Mouse (Mus musculus): ENCODE results near the gene Stpg2.
"Not testable (repeated sequence)": the region's sequence is repeated elsewhere in the genome, so short reads cannot be mapped to it uniquely, and the experiment has no call there.

The Stpg2 gene

DNA sequence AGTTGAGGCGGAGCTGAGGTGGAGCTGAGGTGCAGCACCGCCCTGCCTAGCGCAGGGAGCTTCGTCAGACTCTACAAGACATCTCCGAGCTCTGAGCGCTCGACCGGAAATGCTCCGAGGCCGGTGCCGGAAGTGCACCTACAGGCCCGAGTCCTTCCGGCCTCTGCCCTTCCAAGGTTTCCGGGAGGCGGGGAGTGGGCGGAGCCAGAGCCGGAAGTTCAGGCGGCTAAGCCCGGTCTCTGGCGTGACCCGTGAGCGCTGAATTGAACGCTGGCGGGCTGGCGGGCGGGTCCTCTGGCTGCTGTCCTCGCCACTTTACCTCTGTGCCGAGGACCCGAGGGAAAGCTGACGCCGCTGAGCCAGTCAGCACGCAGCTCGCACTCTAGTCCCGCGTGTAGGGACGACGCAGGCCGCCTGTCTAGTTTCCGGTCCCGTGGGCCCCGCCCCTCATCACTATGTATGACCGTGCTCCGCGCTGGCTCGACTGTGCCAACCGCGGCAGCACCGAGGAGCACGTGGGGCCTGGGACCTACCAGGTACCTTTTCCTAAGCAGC lies at the start of gene Stpg2:
Stpg2 (plus strand) TSS at position 251 of the 555 bp plus-strand sequence.
- peak; percentile 97 for DNase-seq (ENCODE audit: low spot score)

DNA sequence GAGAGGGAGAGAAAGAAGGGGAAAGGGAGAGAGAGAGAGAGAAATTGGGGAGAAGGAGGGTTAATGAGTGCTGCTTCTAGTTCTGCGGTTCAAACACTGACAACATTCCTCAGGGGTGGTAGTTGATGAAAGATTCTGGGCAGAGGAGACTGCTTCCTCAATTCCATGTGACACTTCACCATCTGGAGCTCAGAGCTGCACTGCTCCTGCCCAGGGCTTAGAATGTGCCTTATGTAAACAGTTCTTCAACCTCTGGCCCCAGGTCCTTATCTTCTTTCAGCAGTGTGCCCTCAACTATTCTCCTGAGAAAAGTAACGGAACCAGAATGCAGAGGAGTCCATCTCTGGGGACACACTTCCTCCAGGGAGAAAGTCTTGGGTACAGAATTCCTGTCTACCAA lies 43.3 kb upstream of the Stpg2 start:
- DNase-seq (ENCODE audit: low spot score), result no peak

GRCm38 (mm10) chr3:139162658-139163057 lies 42.8 kb upstream of the Stpg2 start:
- no peak for DNase-seq (ENCODE audit: low spot score)

DNA sequence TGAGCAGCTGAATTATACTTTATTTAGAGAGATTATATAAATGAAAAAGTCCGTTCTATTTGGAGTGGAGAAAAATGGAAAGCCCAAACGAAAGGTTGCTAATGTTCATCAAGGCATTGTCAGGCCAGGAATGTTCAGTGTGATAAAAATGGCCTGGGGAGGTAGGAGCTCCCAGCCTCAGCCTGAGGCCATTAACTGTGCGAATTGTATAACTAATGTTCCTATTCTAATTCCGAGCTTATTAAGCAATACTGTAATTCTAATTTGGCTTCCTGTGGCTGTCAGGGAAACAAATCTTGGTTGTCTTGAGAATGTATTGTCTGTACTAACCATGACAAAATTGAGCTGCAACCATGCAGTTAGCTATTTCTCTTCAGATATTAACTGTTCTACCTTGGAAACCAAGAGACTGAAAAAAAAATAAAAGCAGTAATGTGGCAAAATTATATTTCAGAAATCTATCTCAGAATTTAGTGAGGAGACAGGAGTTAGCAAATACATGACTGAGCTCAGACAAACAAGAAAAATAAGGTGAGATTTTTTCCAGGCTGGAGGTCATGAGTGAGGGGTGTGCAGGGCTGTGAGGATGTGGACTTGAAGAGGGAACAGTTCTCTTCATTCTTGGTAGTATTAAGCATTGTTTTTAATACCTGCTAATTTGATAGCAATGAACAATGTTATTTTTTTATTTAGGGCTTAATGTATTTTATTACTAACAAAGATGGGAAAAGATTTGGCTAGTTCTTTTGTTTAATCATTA lies 36.8 kb upstream of the Stpg2 start:
- DNase-seq (ENCODE audit: low spot score), result no peak

- no peak for DNase-seq (ENCODE audit: low spot score)
These were observed 35.8 kb upstream of the Stpg2 start for GRCm38 (mm10) chr3:139169740-139170139.

DNA sequence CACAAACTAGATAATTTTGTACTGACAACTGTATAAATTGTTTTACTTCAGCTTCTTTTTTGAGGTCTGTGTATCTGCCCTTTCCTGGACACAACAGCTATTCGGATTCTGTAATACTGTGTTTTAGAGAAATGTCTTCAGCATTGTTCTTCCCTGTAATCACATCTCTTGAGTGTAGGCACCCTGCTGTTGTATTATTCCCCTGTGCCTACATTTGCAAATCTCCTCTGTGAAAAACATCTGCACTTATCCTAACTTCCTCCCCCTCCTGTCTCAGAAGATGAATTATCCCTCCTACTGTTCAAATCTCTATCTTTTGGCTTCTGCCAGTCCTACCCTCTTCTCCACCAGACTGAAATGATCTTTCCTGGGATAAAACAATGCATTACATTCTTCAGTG lies 28.6 kb upstream of the Stpg2 start:
- no peak for DNase-seq (ENCODE audit: low spot score)

GRCm38 (mm10) chr3:139191541-139191940 lies 14.0 kb upstream of the Stpg2 start:
- DNase-seq (ENCODE audit: low spot score), result no peak

- DNase-seq (ENCODE audit: low spot score), result no peak
These were observed 11.6 kb upstream of the Stpg2 start for GRCm38 (mm10) chr3:139193917-139194316.

DNA sequence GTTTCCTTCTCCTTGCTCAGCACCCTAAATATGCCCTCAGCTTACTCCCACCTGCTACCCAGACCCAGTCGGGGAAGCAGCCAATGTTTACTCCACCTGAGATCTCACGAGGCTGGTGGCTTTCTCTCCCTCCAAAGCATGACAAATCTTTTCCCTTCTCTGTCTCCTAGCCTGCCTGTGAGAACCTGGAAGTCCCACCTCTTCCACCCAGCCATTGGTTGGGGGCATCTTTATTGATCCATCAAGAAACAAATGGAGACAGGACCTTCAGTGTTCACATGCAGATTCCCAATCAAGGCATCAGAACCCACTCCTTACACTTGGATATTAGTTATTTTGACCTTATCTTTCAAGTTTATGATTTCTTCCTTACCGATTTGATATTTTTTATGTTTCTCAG lies 7.1 kb upstream of the Stpg2 start:
- DNase-seq (ENCODE audit: low spot score), result no peak

- no peak for DNase-seq (ENCODE audit: low spot score)
These were observed 5.2 kb upstream of the Stpg2 start for GRCm38 (mm10) chr3:139200324-139200723.

DNA sequence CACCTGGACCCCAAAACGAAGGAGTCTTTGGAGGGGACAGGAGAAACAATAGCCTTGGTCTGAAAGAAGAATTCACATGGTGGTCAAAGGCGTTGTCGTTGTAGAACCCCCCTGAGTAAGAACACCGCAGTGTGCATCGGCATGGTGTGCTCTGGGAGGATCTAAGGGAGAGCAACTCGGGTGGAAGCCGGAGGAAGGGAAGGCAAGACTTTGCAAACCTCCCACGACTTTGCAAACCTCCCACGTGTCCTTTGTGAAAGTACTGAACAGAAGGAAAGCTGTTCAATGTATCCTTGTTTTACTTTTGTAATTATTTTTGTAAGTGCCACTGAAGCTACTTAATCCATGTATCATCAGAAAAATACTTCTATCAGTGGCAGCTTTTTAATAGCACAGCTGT lies 11.5 kb downstream of the Stpg2 start:
- no peak for DNase-seq (ENCODE audit: low spot score)

GRCm38 (mm10) chr3:139225123-139225522 lies 19.6 kb downstream of the Stpg2 start:
- no peak for DNase-seq (ENCODE audit: low spot score)

DNA sequence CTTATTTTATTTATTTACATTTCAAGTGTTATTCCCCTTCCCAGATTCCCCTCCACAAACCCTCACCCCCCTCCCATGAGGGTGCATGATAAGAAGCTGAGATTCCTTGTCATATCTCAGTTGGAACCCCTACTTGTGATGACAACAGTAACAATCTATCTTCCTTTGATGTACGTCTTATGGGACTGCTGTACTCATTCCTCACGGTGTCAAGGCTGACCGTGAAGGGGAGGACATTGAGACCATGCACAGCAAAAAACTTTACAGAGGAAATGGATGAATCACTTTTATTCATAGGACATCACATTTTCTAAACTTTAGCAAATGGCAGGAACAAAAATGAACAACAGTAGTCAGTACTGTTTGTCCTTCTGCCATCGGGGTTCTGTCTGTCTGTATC lies 21.3 kb downstream of the Stpg2 start:
- no peak for DNase-seq (ENCODE audit: low spot score)

DNA sequence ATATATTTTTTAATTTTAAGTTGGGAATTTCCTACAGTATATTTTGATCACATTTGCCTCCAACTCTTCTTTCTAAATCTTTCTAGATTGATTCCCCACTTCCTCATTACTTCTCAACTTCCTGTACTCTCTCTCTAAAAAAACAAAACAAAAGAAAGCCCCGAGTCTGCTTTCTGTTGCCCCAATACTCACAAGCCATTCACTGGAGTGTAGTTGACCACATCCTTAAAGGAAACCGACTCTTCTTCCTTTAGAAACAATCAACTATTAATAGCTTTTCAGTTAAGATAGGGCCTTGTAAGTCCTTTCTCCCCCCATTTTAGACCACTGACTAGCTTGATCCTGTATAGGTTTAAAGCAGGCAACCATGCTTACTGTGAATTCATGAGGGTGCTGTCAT lies 39.7 kb downstream of the Stpg2 start:
- no peak for DNase-seq (ENCODE audit: low spot score)

DNA sequence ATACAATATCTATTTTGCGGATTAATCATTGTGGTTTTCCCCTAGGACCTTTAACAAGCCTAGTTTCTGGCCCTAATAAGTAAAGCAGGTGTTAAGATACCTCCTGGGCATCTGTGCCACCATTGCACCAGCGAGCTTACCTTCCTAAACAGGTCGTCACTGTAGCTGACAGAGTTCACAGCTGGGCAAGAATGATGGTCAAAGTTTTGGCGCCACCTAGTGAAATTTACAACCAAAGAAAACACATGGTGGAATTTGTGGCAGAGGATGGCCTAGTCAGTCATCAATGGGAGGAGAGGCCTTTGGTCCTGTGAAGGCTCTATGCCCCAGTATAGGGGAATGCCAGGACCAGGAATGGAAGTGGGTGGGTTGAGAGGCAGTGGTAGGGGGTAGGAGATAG lies 41.0 kb downstream of the Stpg2 start:
- DNase-seq (ENCODE audit: low spot score), result no peak

DNA sequence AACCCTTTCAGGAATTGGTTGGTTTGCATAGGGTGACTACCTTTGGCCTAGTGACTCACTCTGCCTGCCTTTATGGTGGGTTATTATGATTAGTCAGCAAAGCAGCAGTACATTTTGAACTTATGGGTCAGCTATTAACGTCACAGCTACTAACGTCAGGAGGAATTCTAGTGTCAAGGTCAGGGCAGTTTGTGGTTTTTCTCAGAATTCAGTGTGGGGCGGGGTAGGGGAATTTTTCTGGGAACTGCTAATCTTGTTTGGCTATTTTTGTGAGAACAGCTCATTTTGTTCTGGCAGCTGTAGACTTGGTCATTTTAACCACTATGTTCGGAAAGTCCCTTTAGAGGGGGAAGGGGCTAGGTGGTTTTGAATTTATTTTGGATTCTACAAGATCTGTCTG lies 56.9 kb downstream of the Stpg2 start:
- not testable (repeated sequence) for DNase-seq (ENCODE audit: low spot score)

- DNase-seq (ENCODE audit: low spot score), result no peak
These were observed 92.4 kb downstream of the Stpg2 start for GRCm38 (mm10) chr3:139297909-139298308.

DNA sequence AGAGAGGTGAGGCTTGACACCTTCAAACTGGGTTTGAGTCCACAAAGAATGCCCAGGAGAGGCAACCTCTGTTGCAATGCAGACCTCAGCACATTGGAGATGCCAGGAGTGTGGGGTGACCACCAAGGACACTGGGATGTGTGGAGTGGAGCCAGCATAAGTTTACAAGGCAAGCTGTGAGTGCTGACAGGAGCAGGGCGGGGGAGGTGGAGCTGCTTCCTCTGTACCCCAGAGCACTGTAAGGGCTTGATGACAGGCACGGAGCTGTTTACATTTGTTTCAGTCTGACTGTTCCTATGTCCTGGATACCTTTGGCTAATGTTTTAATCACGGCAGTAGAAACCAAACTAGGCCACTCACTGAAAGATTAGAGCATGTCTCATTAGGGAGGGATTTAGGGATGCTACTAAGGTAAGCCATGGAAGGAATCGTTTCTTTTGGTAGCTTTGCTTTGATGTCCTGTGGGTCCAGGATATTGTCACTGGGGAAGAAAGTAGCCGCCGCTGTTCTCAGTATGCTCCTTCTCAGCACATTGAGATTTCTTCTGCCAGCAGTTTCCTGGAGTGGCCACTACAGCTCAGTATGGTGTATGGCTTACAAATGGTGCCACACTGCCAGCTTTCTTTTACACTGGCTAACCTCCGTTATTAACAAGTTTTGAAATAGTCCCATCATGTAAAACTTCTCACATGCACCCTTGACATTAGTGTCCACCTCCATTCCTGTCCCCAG lies 102.8 kb downstream of the Stpg2 start:
- DNase-seq (ENCODE audit: low spot score), result no peak

DNA sequence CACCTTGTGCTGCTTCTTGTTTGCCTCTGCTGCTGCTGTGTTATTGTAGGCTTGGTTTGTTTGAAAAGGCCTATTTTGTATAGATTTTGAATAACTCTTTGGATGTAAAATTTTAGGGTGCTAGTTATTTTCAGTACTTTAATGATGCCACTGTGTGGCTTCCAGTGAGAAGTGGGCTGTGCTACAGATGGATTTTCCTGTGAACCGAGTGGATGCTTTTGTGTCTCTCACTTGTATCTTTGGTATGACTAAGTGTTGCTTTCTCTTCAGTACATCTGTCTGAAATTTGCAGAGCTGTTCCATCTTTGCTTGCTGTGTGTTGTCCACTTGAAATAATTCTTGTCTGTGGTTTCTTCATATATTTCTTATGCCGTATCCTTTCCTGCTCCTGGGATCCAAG lies 106.2 kb downstream of the Stpg2 start:
- no peak for DNase-seq (ENCODE audit: low spot score)

DNA sequence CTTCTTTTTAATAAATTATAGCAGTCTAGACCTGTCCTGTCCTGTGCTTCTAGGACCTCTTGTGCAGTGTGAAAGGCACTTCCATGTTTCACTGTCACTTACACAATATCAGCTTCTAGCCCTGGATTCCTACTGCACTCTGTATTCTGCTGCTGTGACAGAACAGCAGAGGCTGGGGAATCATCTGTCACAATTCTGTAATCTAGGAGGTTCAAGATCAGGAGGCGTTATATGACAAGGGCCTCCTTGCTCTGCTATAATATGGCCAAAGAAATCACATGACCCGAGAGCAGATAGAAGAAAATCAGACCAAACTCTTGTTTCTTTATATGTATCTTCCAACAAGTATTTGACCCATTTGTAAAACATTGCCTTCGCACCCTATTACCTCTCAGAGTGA lies 175.0 kb downstream of the Stpg2 start:
- DNase-seq (ENCODE audit: low spot score), result no peak

DNA sequence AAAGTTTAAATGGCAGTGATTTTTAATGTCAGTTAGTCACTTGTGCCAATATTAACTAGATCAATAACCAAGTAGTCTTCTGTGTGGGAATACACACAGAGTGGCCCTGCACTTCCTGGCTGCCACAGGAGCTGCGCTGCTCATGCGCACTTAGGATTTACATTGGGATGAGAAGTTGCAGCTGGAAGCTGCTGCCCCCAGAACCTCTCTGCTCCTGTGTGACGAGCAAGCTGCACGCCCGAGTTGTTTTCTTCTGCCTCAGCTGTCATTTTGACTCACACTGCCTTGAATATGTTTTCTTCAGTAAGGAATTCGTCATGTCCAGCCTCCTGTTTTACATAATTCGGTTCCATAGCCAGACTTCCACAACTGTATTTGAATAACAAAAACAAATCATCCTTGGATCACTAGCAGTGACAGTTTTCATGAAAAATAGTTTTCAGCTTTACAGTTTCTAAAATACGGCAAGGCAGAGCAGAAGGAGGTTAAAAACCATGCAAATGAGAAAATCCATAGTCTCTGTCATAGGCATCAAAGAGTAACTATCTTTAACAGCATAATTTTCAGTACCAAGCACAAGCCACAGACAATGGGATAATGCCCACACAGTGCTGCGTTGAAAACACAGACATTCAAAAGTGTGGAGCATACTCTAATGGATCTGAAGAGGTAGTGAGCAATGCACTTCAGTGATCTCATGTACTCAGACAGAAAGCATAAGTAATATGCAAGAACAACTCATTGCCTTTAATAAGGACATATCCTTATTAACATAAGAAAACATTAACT lies 191.8 kb downstream of the Stpg2 start:
- no peak for DNase-seq (ENCODE audit: low spot score)

- DNase-seq (ENCODE audit: low spot score), result no peak
These were observed 199.2 kb downstream of the Stpg2 start for GRCm38 (mm10) chr3:139404673-139405072.

DNA sequence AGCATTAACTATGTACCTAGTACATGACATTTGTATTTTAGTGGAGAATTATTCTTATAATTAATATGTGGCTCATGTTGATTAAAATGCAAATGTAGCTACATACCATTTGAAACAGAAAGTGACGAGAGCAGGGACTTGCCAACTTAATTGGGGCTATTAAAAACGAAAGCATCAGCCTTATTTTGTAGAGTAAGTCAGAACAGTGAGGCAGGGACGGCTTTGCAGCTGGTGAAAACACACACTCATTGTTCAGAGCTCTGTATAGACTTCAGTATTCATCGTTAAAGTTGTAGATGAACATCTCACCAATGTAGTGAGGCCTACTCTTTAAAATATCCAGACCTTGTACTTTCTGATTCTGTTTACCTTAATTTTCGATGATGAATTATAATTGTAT lies 213.6 kb downstream of the Stpg2 start:
- no peak for DNase-seq (ENCODE audit: low spot score)

Measured in testis, postnatal 10 days (tissue).